Mouse (Mus musculus): ENCODE results near the gene Pkd1. TPM values are rescaled to one million over a fixed set of nuclear protein-coding genes. Genes with fewer than 3 reads are reported as not detected.

Gene Pkd1
- polyA plus RNA-seq, 1 experiment from 2014 or later = 35.9 TPM

DNA sequence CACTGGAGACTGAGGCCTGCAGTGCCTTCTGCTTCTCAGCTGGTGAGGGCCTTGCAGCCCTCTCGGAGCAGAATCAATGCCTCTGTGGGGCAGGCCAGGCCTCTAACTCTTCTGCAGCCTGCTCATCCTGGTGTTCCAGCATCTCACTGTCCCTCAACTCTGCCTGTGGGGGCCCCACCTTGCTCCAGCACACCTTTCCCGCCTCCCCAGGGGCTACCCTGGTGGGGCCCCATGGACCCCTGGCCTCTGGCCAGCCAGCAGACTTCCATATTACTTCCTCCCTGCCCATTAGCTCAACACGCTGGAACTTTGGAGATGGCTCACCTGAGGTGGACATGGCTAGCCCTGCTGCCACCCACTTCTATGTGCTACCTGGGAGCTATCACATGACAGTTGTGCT, 15.5 kb downstream of the Pkd1 start:
- H3K4me1 ChIP-seq (ENCODE audit: control insufficient read depth, insufficient read depth, low read length) = peaks cover 9% of the 10 kb centered on the region; the same call in 1 of the 2 replicates
- peaks cover 14% of the 10 kb centered on the region for H3K36me3 ChIP-seq (ENCODE audit: control insufficient read depth, insufficient read depth, low read length)
- 87% methylated on average over 3 of the region's 3 CpGs for WGBS
- no peaks in the 10 kb centered on the region for H3K27me3 ChIP-seq (ENCODE audit: control insufficient read depth, insufficient read depth, low read length)
- H3K4me2 ChIP-seq (replicated peaks; ENCODE audit: low read depth, low read length) = no peak overlapping the region
- H3K4me3 ChIP-seq (ENCODE audit: low read depth, low read length) = no peak overlapping the region
- H3K27ac ChIP-seq (ENCODE audit: low read length) = no peak overlapping the region
- ATAC-seq (ENCODE audit: insufficient number of reproducible peaks, insufficient read depth, low FRiP score, low read depth) = no peak
- H3K9me3 ChIP-seq (ENCODE audit: control insufficient read depth, low read depth, low read length) = no peaks in the 10 kb centered on the region
- H3K9ac ChIP-seq (replicated peaks; ENCODE audit: low read depth, low read length) = no peak overlapping the region

DNA sequence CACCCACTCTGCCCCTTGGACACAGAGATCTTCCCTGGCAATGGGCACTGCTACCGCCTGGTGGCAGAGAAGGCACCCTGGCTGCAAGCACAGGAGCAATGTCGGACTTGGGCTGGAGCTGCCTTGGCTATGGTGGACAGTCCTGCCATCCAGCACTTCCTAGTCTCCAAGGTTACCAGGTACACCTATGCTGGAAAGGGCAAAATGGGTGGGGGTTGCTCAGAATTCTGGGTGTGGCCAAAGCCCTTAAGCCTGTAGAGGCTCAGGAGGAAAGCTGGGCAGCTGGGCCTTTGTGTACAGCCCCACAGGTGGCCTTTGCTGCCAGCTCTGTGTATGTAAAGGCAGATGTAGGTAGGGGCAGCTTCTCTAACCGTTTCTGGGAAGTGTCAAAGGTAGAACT, 16.2 kb downstream of the Pkd1 start:
- peak; percentile 51 for ATAC-seq (ENCODE audit: insufficient number of reproducible peaks, insufficient read depth, low FRiP score, low read depth)
- 76% methylated on average over 3 of the region's 3 CpGs for WGBS
- no peak overlapping the region for H3K9ac ChIP-seq (replicated peaks; ENCODE audit: low read depth, low read length)

DNA sequence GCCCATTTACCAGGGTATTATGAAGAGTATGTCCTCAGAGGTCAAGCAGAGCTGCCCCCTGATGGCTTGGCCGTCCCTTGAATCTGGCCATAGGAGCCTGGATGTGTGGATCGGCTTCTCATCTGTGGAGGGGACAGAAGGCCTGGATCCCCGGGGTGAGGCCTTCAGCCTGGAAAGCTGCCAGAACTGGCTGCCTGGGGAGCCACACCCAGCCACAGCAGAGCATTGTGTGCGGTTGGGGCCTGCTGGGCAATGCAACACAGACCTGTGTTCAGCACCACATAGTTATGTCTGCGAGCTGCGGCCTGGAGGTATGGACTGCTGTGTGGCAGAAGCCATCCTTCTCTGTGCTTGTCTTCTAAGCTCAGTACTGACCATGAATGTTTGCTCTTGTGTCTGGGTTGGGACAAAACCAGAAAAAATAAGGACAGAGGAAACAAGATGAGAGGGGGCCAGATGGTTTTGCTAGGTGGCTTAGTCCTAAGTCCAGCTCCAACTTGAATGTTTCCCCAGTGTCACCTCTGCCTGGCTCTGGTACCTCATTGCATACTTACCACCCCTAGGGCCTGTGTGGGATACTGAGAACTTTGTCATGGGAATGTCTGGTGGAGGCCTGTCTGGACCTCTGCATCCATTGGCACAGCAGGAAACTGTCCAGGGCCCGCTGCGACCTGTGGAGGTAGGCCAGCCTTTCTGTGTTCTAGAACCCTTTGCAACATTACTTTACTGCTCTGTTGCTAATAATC, 17.6 kb downstream of the Pkd1 start:
- H3K4me2 ChIP-seq (replicated peaks; ENCODE audit: low read depth, low read length) = no peak overlapping the region
- 65% methylated on average over 8 of the region's 8 CpGs for WGBS
- H3K9me3 ChIP-seq (ENCODE audit: control insufficient read depth, low read depth, low read length) = no peaks in the 10 kb centered on the region
- peaks cover 25% of the 10 kb centered on the region for H3K36me3 ChIP-seq (ENCODE audit: control insufficient read depth, insufficient read depth, low read length)
- ATAC-seq (ENCODE audit: insufficient number of reproducible peaks, insufficient read depth, low FRiP score, low read depth) = peak; percentile 60; the same call in 1 of the 2 replicates
- peaks cover 9% of the 10 kb centered on the region; the same call in 1 of the 2 replicates for H3K4me1 ChIP-seq (ENCODE audit: control insufficient read depth, insufficient read depth, low read length)
- H3K9ac ChIP-seq (replicated peaks; ENCODE audit: low read depth, low read length) = no peak overlapping the region
- H3K4me3 ChIP-seq (ENCODE audit: low read depth, low read length) = no peak overlapping the region
- H3K27ac ChIP-seq (ENCODE audit: low read length) = peak overlapping the region; percentile 66; the same call in 1 of the 2 replicates
- no peaks in the 10 kb centered on the region for H3K27me3 ChIP-seq (ENCODE audit: control insufficient read depth, insufficient read depth, low read length)

More for the DNA sequence above, 16.2 kb downstream of the Pkd1 start:
- H3K4me2 ChIP-seq (replicated peaks; ENCODE audit: low read depth, low read length) = no peak overlapping the region
- H3K27me3 ChIP-seq (ENCODE audit: control insufficient read depth, insufficient read depth, low read length) = no peaks in the 10 kb centered on the region
- peaks cover 9% of the 10 kb centered on the region; the same call in 1 of the 2 replicates for H3K4me1 ChIP-seq (ENCODE audit: control insufficient read depth, insufficient read depth, low read length)
- no peak overlapping the region for H3K27ac ChIP-seq (ENCODE audit: low read length)
- H3K36me3 ChIP-seq (ENCODE audit: control insufficient read depth, insufficient read depth, low read length) = peaks cover 14% of the 10 kb centered on the region
- no peak overlapping the region for H3K4me3 ChIP-seq (ENCODE audit: low read depth, low read length)
- H3K9me3 ChIP-seq (ENCODE audit: control insufficient read depth, low read depth, low read length) = no peaks in the 10 kb centered on the region

DNA sequence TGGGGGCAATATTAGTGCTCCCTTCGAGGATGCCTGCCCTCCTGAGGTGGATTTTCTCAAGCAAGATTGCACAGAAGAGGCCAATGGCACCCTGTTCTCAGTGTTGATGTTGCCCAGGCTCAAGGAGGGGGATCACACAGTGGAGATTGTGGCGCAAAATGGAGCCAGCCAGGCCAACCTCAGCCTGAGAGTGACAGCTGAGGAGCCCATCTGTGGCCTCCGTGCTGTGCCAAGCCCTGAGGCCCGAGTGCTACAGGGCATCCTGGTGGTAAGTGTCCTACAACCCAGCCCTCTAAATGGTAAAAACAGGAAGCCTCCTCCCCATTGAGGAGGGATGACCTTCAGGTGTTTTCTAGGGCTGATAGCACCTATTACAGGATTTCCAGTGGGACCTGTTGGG, 20.2 kb downstream of the Pkd1 start:
- no peaks in the 10 kb centered on the region for H3K9me3 ChIP-seq (ENCODE audit: control insufficient read depth, low read depth, low read length)
- WGBS = 90% methylated on average over 4 of the region's 4 CpGs
- peaks cover 46% of the 10 kb centered on the region for H3K36me3 ChIP-seq (ENCODE audit: control insufficient read depth, insufficient read depth, low read length)

DNA sequence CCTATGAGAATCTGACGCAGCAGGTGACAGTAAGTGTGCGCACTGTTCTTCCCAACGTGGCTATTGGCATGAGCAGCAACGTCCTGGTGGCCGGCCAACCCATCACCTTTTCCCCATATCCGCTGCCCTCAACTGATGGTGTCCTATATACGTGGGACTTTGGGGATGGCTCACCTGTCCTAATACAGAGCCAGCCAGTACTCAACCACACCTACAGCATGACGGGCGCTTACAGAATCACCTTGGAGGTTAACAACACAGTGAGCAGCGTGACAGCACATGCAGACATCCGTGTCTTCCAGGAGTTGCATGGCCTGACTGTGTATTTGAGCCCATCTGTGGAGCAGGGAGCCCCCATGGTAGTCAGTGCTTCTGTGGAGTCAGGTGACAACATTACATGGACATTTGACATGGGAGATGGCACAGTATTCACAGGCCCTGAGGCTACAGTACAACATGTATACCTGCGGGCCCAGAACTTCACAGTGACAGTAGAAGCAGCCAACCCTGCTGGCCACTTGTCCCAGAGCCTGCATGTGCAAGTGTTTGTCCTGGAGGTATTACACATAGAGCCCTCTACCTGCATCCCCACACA, 23.1 kb downstream of the Pkd1 start:
- H3K9me3 ChIP-seq (ENCODE audit: control insufficient read depth, low read depth, low read length) = no peaks in the 10 kb centered on the region
- no peak overlapping the region for H3K9ac ChIP-seq (replicated peaks; ENCODE audit: low read depth, low read length)
- 92% methylated on average over 12 of the region's 12 CpGs for WGBS
- no peaks in the 10 kb centered on the region for H3K4me1 ChIP-seq (ENCODE audit: control insufficient read depth, insufficient read depth, low read length)
- H3K27me3 ChIP-seq (ENCODE audit: control insufficient read depth, insufficient read depth, low read length) = no peaks in the 10 kb centered on the region
- H3K4me2 ChIP-seq (replicated peaks; ENCODE audit: low read depth, low read length) = no peak overlapping the region
- peaks cover 64% of the 10 kb centered on the region for H3K36me3 ChIP-seq (ENCODE audit: control insufficient read depth, insufficient read depth, low read length)
- H3K4me3 ChIP-seq (ENCODE audit: low read depth, low read length) = no peak overlapping the region
- ATAC-seq (ENCODE audit: insufficient number of reproducible peaks, insufficient read depth, low FRiP score, low read depth) = no peak
- no peak overlapping the region for H3K27ac ChIP-seq (ENCODE audit: low read length)

More for the DNA sequence above, 20.2 kb downstream of the Pkd1 start:
- Histone ChIP-seq H3K9ac (replicated peaks; ENCODE audit: low read depth, low read length) (no peak overlapping the region), H3K27ac (ENCODE audit: low read length) (no peak overlapping the region), H3K27me3 (ENCODE audit: control insufficient read depth, insufficient read depth, low read length) (no peaks in the 10 kb centered on the region), H3K4me3 (ENCODE audit: low read depth, low read length) (no peak overlapping the region), H3K4me2 (replicated peaks; ENCODE audit: low read depth, low read length) (no peak overlapping the region), H3K4me1 (ENCODE audit: control insufficient read depth, insufficient read depth, low read length) (peaks cover 9% of the 10 kb centered on the region; the same call in 1 of the 2 replicates)
- no peak for ATAC-seq (ENCODE audit: insufficient number of reproducible peaks, insufficient read depth, low FRiP score, low read depth)

DNA sequence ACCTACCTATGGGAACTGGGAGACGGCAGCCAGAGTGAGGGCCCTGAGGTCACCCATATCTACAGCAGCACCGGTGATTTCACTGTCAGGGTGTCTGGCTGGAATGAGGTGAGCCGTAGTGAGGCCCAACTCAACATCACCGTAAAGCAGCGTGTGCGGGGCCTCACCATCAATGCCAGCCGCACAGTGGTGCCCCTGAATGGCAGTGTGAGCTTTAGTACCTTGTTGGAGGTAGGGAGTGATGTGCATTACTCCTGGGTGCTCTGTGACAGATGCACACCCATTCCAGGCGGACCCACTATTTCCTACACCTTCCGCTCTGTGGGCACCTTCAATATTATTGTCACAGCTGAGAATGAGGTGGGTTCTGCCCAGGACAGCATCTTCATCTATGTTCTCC, 24.2 kb downstream of the Pkd1 start:
- 96% methylated on average over 9 of the region's 9 CpGs for WGBS
- Histone ChIP-seq H3K27ac (ENCODE audit: low read length) (no peak overlapping the region), H3K4me1 (ENCODE audit: control insufficient read depth, insufficient read depth, low read length) (no peaks in the 10 kb centered on the region), H3K27me3 (ENCODE audit: control insufficient read depth, insufficient read depth, low read length) (no peaks in the 10 kb centered on the region), H3K9me3 (ENCODE audit: control insufficient read depth, low read depth, low read length) (no peaks in the 10 kb centered on the region), H3K4me2 (replicated peaks; ENCODE audit: low read depth, low read length) (no peak overlapping the region), H3K36me3 (ENCODE audit: control insufficient read depth, insufficient read depth, low read length) (peaks cover 75% of the 10 kb centered on the region), H3K9ac (replicated peaks; ENCODE audit: low read depth, low read length) (no peak overlapping the region), H3K4me3 (ENCODE audit: low read depth, low read length) (no peak overlapping the region)
- no peak for ATAC-seq (ENCODE audit: insufficient number of reproducible peaks, insufficient read depth, low FRiP score, low read depth)

DNA sequence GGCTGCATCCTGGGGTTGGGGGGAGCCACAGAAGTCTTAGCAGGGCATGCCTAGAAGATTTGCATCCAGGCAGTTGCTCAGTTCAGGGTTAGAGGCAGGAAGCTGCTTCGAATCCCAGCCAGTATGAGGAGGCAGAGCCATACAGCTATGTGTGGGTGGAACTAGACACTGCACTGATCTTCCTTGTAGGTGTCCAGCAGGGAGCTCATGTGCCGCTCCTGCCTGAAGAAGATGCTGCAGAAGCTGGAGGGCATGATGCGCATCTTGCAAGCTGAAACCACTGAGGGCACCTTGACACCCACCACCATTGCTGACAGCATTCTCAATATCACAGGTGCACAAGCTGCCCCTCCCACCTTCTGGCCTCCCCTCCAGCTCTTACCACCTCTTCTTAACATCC, 29.9 kb downstream of the Pkd1 start:
- Histone ChIP-seq H3K9ac (replicated peaks; ENCODE audit: low read depth, low read length) (no peak overlapping the region), H3K27me3 (ENCODE audit: control insufficient read depth, insufficient read depth, low read length) (no peaks in the 10 kb centered on the region), H3K4me2 (replicated peaks; ENCODE audit: low read depth, low read length) (no peak overlapping the region), H3K4me1 (ENCODE audit: control insufficient read depth, insufficient read depth, low read length) (no peaks in the 10 kb centered on the region), H3K9me3 (ENCODE audit: control insufficient read depth, low read depth, low read length) (no peaks in the 10 kb centered on the region), H3K36me3 (ENCODE audit: control insufficient read depth, insufficient read depth, low read length) (peaks cover 88% of the 10 kb centered on the region), H3K27ac (ENCODE audit: low read length) (no peak overlapping the region), H3K4me3 (ENCODE audit: low read depth, low read length) (no peak overlapping the region)
- 90% methylated on average over 3 of the region's 3 CpGs for WGBS
- ATAC-seq (ENCODE audit: insufficient number of reproducible peaks, insufficient read depth, low FRiP score, low read depth) = no peak

DNA sequence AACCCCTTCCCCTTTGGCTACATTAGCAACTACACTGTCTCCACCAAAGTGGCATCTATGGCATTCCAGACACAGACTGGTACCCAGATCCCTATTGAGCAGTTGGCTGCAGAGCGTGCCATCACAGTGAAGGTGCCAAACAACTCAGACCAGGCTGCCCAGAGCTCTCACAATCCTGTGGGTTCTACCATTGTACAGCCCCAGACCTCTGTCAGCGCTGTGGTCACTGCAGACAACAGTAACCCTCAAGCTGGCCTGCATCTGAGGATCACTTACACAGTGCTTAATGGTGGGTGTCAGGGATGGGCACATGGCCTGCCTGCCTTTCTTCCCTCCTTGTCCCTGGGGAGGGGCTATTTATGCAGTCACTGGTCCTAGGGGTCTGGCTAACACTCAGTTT, 30.7 kb downstream of the Pkd1 start:
- 98% methylated on average over 2 of the region's 2 CpGs for WGBS
- no peak overlapping the region for H3K4me2 ChIP-seq (replicated peaks; ENCODE audit: low read depth, low read length)
- no peaks in the 10 kb centered on the region for H3K4me1 ChIP-seq (ENCODE audit: control insufficient read depth, insufficient read depth, low read length)
- no peak overlapping the region for H3K9ac ChIP-seq (replicated peaks; ENCODE audit: low read depth, low read length)
- no peak for ATAC-seq (ENCODE audit: insufficient number of reproducible peaks, insufficient read depth, low FRiP score, low read depth)
- H3K9me3 ChIP-seq (ENCODE audit: control insufficient read depth, low read depth, low read length) = no peaks in the 10 kb centered on the region
- H3K27ac ChIP-seq (ENCODE audit: low read length) = no peak overlapping the region
- peaks cover 84% of the 10 kb centered on the region for H3K36me3 ChIP-seq (ENCODE audit: control insufficient read depth, insufficient read depth, low read length)
- H3K4me3 ChIP-seq (ENCODE audit: low read depth, low read length) = no peak overlapping the region
- H3K27me3 ChIP-seq (ENCODE audit: control insufficient read depth, insufficient read depth, low read length) = no peaks in the 10 kb centered on the region
